Mouse (Mus musculus): ENCODE data around the gene Gpr157. TPM values are rescaled to one million over a fixed set of nuclear protein-coding genes. Genes with fewer than 3 reads are reported as not detected.
A peak's percentile ranks its signal among the peaks of the same experiment; 100 is the strongest.

Gpr157 gene
- polyA plus RNA-seq, 1 experiment from 2014 or later = 0.23 TPM

DNA sequence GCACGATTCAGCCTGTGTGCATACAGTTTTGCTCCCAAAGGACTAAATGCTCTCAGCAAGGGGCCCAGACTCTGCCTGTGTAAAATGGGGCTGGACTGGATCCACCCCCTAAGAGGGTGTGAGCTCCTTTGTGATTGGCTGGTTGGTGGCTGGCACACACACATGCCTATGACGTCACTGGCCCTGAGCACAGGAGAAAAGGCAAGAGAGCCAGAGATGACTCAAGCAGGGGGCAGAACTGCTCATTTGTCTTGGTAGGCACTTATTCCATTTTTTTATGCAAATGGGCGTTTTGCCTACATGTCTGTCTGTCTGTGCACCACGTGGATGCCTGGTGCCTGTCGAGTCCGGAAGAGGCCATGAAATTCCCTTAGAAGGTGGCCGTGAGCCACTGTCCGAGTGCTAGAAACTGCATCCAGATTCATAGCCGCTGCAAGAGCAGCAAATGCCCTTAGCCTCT, 50.9 kb downstream of the Gpr157 start:
- Histone ChIP-seq H3K4me2 (replicated peaks) (peak overlapping the region; percentile 37), H3K9ac (replicated peaks) (peak overlapping the region; percentile 31), H3K4me3 (peak overlapping the region; percentile 28), H3K9me3 (no peaks in the 10 kb centered on the region), H3K27me3 (no peaks in the 10 kb centered on the region), H3K36me3 (no peaks in the 10 kb centered on the region), H3K27ac (replicated peaks) (no peak overlapping the region), H3K4me1 (peaks cover 9% of the 10 kb centered on the region)
- peak; percentile 78 for ATAC-seq (replicated peaks)
- 19% methylated on average over 9 of the region's 9 CpGs for WGBS

- H3K9me3 ChIP-seq = no peaks in the 10 kb centered on the region
- no peak overlapping the region for H3K4me2 ChIP-seq (replicated peaks)
- 74% methylated on average over 13 of the region's 13 CpGs for WGBS
- H3K4me3 ChIP-seq = no peak overlapping the region
- H3K27ac ChIP-seq (replicated peaks) = no peak overlapping the region
- no peak for ATAC-seq (replicated peaks)
- H3K27me3 ChIP-seq = no peaks in the 10 kb centered on the region
- H3K4me1 ChIP-seq = peaks cover 9% of the 10 kb centered on the region
- no peaks in the 10 kb centered on the region for H3K36me3 ChIP-seq
- no peak overlapping the region for H3K9ac ChIP-seq (replicated peaks)
These were observed 51.9 kb downstream of the Gpr157 start for GRCm38 (mm10) chr4:150139090-150139489.

DNA sequence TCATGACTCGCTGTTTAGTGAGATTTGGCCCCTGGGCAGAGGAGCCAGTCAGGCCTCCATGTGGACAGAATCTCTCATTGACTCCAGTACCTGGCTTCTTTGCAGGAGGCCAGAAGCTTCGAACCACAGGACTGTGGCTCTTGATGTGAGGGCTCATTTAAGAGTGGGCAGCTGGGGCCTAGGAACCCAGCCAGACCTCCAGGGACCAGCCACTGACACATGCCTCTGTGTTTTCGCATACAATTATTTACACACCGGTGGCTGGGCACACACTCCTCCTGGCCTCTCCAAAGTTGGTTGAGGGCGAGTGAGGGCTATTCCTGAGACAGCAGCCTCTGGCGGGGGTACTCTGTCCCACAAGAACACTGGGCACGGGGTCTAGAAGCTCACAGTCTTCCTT, 53.2 kb downstream of the Gpr157 start:
- Histone ChIP-seq H3K4me1 (peaks cover 9% of the 10 kb centered on the region), H3K9ac (replicated peaks) (no peak overlapping the region), H3K4me3 (no peak overlapping the region), H3K36me3 (no peaks in the 10 kb centered on the region), H3K27me3 (no peaks in the 10 kb centered on the region), H3K27ac (replicated peaks) (no peak overlapping the region), H3K9me3 (no peaks in the 10 kb centered on the region), H3K4me2 (replicated peaks) (no peak overlapping the region)
- 69% methylated on average over 7 of the region's 7 CpGs for WGBS
- no peak for ATAC-seq (replicated peaks)

GRCm38 (mm10) chr4:150144242-150144641, 57.1 kb downstream of the Gpr157 start:
- Histone ChIP-seq H3K4me3 (no peak overlapping the region), H3K4me2 (replicated peaks) (no peak overlapping the region), H3K4me1 (no peaks in the 10 kb centered on the region), H3K9ac (replicated peaks) (no peak overlapping the region), H3K9me3 (no peaks in the 10 kb centered on the region), H3K36me3 (no peaks in the 10 kb centered on the region), H3K27me3 (no peaks in the 10 kb centered on the region), H3K27ac (replicated peaks) (no peak overlapping the region)
- WGBS = 28% methylated on average over 12 of the region's 12 CpGs
- no peak for ATAC-seq (replicated peaks)

GRCm38 (mm10) chr4:150146286-150146685, 59.1 kb downstream of the Gpr157 start:
- Histone ChIP-seq H3K9ac (replicated peaks) (no peak overlapping the region), H3K27me3 (no peaks in the 10 kb centered on the region), H3K4me3 (no peak overlapping the region), H3K27ac (replicated peaks) (no peak overlapping the region), H3K9me3 (no peaks in the 10 kb centered on the region), H3K4me1 (no peaks in the 10 kb centered on the region), H3K4me2 (replicated peaks) (no peak overlapping the region), H3K36me3 (no peaks in the 10 kb centered on the region)
- WGBS = 91% methylated on average over 4 of the region's 4 CpGs
- no peak for ATAC-seq (replicated peaks)

- Histone ChIP-seq H3K4me3 (no peak overlapping the region), H3K27ac (replicated peaks) (no peak overlapping the region), H3K27me3 (no peaks in the 10 kb centered on the region), H3K9me3 (no peaks in the 10 kb centered on the region), H3K36me3 (no peaks in the 10 kb centered on the region), H3K4me2 (replicated peaks) (no peak overlapping the region), H3K9ac (replicated peaks) (no peak overlapping the region), H3K4me1 (no peaks in the 10 kb centered on the region)
- no peak for ATAC-seq (replicated peaks)
- 81% methylated on average over 7 of the region's 7 CpGs for WGBS
These were observed 63.9 kb downstream of the Gpr157 start for GRCm38 (mm10) chr4:150151045-150151444.

DNA sequence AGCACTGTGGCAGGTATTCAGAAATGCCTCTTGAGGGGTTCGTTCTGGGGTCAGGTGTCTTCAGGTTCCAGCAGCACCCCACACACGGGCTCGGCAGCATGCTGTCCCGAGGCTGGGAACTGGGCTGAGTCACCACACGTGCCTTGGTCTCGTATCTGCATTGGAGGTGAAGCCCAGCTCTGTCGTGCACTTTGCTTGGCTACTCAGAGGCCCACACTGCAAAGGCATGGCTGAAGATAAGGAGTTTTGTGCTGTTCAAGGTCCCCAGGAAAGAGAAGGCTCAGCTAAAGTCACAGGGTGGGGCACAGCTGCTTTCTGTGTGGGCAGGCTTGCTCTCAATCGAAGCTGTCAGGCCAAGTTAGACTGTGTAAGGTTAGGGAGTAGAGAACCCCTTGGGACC, 65.3 kb downstream of the Gpr157 start:
- no peak overlapping the region for H3K9ac ChIP-seq (replicated peaks)
- H3K27me3 ChIP-seq = no peaks in the 10 kb centered on the region
- H3K36me3 ChIP-seq = no peaks in the 10 kb centered on the region
- 82% methylated on average over 8 of the region's 8 CpGs for WGBS
- no peak overlapping the region for H3K4me2 ChIP-seq (replicated peaks)
- no peaks in the 10 kb centered on the region for H3K4me1 ChIP-seq
- no peaks in the 10 kb centered on the region for H3K9me3 ChIP-seq
- H3K4me3 ChIP-seq = no peak overlapping the region
- ATAC-seq (replicated peaks) = no peak
- no peak overlapping the region for H3K27ac ChIP-seq (replicated peaks)

GRCm38 (mm10) chr4:150155301-150155700, 68.1 kb downstream of the Gpr157 start:
- 88% methylated on average over 4 of the region's 4 CpGs for WGBS
- no peak for ATAC-seq (replicated peaks)
- H3K27ac ChIP-seq (replicated peaks) = no peak overlapping the region
- H3K36me3 ChIP-seq = no peaks in the 10 kb centered on the region
- H3K9ac ChIP-seq (replicated peaks) = no peak overlapping the region
- H3K4me1 ChIP-seq = no peaks in the 10 kb centered on the region
- H3K9me3 ChIP-seq = no peaks in the 10 kb centered on the region
- H3K4me3 ChIP-seq = no peak overlapping the region
- H3K27me3 ChIP-seq = no peaks in the 10 kb centered on the region
- no peak overlapping the region for H3K4me2 ChIP-seq (replicated peaks)

MicroRNAs within 50 kb of the gene (microRNA counts, 519-probe panel; counts per million panel counts)
- microRNA mmu-miR-34a = 2,030 counts per million, percentile 26 among the panel's probes with 10 or more counts

Small RNAs within 50 kb of the gene (microRNA-seq; reads per million reads assigned to microRNA genes)
- 52.9 reads per million, percentile 45 among the genes with 10 or more reads in this experiment for gene Mir34a

Other genes starting within 250 kb of the Gpr157 start
- 6.0 and 6.8 TPM in 2 replicates for gene Spsb1, start 132.3 kb upstream of the Gpr157 start, polyA plus RNA-seq (2015; fragmentation: Nextera tagmentation; extraction: Ambion mirVana)
- gene H6pd, start 78.3 kb upstream of the Gpr157 start, polyA plus RNA-seq (2015; fragmentation: Nextera tagmentation; extraction: Ambion mirVana) = 1.2 and 1.5 TPM in 2 replicates
- gene Slc2a5, start 31.9 kb downstream of the Gpr157 start, polyA plus RNA-seq (2015; fragmentation: Nextera tagmentation; extraction: Ambion mirVana) = 1.9 and 2.4 TPM in 2 replicates
- gene Slc2a7, start 61.6 kb downstream of the Gpr157 start, polyA plus RNA-seq (2015; fragmentation: Nextera tagmentation; extraction: Ambion mirVana) = not detected in 2 replicates
- not detected in 2 replicates for gene Car6, start 114.0 kb downstream of the Gpr157 start, polyA plus RNA-seq (2015; fragmentation: Nextera tagmentation; extraction: Ambion mirVana)
- gene Eno1, start 149.4 kb downstream of the Gpr157 start, polyA plus RNA-seq (2015; fragmentation: Nextera tagmentation; extraction: Ambion mirVana) = 953 and 957 TPM in 2 replicates
- gene Rere, start 194.3 kb downstream of the Gpr157 start, polyA plus RNA-seq (2015; fragmentation: Nextera tagmentation; extraction: Ambion mirVana) = 26.6 and 32.0 TPM in 2 replicates

Measured in forebrain, embryonic 15.5 days (tissue).